Mouse (Mus musculus) liver, postnatal 0 days (tissue): ENCODE measurements around the gene Arhgef6. TPM values are rescaled to one million over a fixed set of nuclear protein-coding genes. Genes with fewer than 3 reads are reported as not detected.

Experiments
- ATAC-seq: fragments of 200-750 bp; cut with Nextera tagmentation; 2 replicates; pipeline ENCODE4 v1.8.0; 2017; ENCODE audit warnings: mild to moderate bottlenecking, moderate library complexity
- DNase-seq: peaks from one replicate; pipeline ENCODE4 v3.0.0-alpha.2; 2016
- H3K27ac ChIP-seq: fragments of 300-500 bp; sonication (generic); 2 replicates; pipeline ENCODE4 v1.5.1; 2014; ENCODE audit warnings: antibody characterized with exemption, moderate library complexity, mild to moderate bottlenecking, low read depth
- H3K27me3 ChIP-seq: fragments of 300-500 bp; sonication (generic); 2 replicates; pipeline ENCODE4 v1.6.1; 2014; ENCODE audit warnings: low read length, control low read depth, mixed read lengths; ENCODE audit not compliant: insufficient read depth
- H3K36me3 ChIP-seq: fragments of 300-500 bp; sonication (generic); replicated peaks from 2 replicates; pipeline ENCODE4 v1.6.1; 2014; ENCODE audit warnings: mild to moderate bottlenecking, control low read depth, low read length, moderate library complexity, mixed read lengths; ENCODE audit not compliant: insufficient read depth
- H3K4me1 ChIP-seq: fragments of 300-500 bp; sonication (generic); 2 replicates; pipeline ENCODE4 v1.6.1; 2014; ENCODE audit warnings: antibody characterized with exemption, mild to moderate bottlenecking, control low read depth; ENCODE audit not compliant: insufficient read depth
- H3K4me2 ChIP-seq: fragments of 300-500 bp; sonication (generic); 2 replicates; pipeline ENCODE4 v1.6.1; 2014; ENCODE audit warnings: low read depth, mild to moderate bottlenecking, low read length, moderate library complexity, mixed read lengths
- H3K4me3 ChIP-seq: fragments of 300-500 bp; sonication (generic); 2 replicates; pipeline ENCODE4 v1.5.1; 2014; ENCODE audit warnings: low read depth, low read length
- H3K9ac ChIP-seq: fragments of 300-500 bp; sonication (generic); replicated peaks from 2 replicates; pipeline ENCODE4 v1.6.1; 2014; ENCODE audit warnings: mild to moderate bottlenecking, moderate library complexity
- H3K9me3 ChIP-seq: fragments of 300-500 bp; sonication (generic); 2 replicates; pipeline ENCODE4 v1.6.1; 2016; ENCODE audit warnings: mild to moderate bottlenecking, control low read depth, low read length, mixed read lengths
- CTCF ChIP-seq: sonication (generic); IDR thresholded peaks from 2 replicates; pipeline ENCODE4 v1.5.1; 2016; ENCODE audit warnings: antibody characterized with exemption, low read depth
- EP300 ChIP-seq: IDR thresholded peaks from 2 replicates; pipeline ENCODE4 v1.6.1; 2016; ENCODE audit warnings: antibody characterized with exemption, low read depth, mild to moderate bottlenecking
- WGBS: fragments of 180-500 bp; shearing (Covaris S2); extraction: QIAGEN DNeasy Blood & Tissue Kit; methylation state at CpG from one replicate; pipeline ENCODE4 v1.1.7; 2014; ENCODE audit not compliant: insufficient replicate concordance; 5-methylcytosine and 5-hydroxymethylcytosine counted together
- polyA plus RNA-seq: library from polyadenylated mRNA; unstranded; fragments of >200 nt; fragmentation: Nextera tagmentation; extraction: Ambion mirVana; gene quantifications from 2 replicates; pipeline ENCODE4 v1.2.1, GENCODE M21; 2015

Gene Arhgef6
- polyA plus RNA-seq = 5.9 and 6.1 TPM in 2 replicates

DNA sequence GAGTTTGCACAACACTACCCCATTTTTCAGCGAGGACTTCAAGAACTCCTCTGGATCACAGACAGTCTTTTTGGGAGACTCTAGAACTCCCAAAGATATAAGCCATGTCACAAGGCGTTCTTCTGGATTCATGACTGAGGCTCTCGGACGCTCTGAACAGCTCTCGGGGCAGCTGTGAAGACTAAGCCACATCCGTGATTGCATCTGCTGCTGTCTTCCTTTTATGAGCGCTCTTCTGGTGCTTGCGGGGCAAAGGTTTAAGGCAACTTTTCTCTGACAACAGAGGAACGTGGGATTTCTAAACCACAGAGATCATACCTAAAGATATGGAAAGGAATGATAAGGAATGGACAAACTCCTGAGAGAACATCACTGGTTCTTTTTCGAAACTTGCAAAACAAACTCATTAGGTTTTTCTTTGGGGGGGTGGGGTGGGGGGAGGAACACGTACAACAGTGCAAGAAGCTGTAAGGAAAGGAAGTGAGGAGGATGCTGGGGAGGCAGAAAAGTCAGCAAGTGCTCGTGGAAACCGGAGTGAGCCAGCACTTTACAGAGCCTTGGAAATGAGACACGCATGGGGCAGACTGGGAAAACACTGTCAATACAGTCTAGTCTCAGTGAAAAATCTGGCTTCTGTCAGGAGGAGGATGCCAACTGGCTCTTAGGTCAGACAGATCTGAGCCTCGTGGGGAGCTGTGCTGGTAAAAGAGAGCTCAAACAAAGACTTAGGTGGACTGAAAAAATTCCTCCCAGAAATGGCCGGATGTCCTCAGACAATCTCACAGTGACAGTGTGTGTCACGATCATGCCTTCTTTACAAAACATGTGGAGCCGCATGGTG is at the start of gene Arhgef6:
Gene Arhgef6 (minus strand): TSS at position 359 of the 841 bp plus-strand sequence.
- Histone ChIP-seq H3K9me3 (no peaks in the 10 kb centered on the region), H3K9ac (no peak within 1 kb of the TSS), H3K36me3 (no peaks in the 10 kb centered on the region), H3K27ac (peak within 1 kb of the TSS; percentile 57; the same call in 1 of the 2 replicates), H3K4me2 (peak within 1 kb of the TSS; percentile 52), H3K4me3 (peak within 1 kb of the TSS; percentile 23), H3K4me1 (no peaks in the 10 kb centered on the region), H3K27me3 (no peaks in the 10 kb centered on the region)
- ATAC-seq (no peak), DNase-seq (peak; percentile 12)
- 32% methylated on average over 18 of the region's 18 CpGs for WGBS
- TF ChIP-seq EP300 = no peak
- TF ChIP-seq CTCF = no peak

DNA sequence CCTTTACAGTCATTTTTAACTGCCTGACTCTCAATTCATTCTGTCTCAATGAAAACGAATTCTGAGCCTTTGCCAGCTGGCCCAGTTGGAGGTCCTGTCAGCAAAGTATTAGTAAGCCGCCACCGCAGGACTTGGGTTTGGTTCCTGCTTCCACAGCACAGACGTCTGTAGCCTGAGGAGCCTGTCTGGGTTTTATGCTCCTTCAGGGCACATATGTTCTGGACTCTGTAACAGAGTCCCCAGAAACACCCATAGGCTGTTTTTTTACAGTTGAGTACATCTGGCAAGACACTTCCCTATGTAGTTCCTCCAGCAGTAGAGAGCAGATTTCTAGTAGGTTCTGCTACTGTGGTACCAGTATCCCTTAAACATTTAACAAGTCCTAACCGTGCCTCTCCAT is 42.4 kb upstream of the Arhgef6 start:
- DNase-seq (no peak), ATAC-seq (no peak)
- no peaks in the 10 kb centered on the region for H3K27me3 ChIP-seq
- no peak overlapping the region for H3K4me3 ChIP-seq
- WGBS = 69% methylated on average over 5 of the region's 5 CpGs
- H3K9ac ChIP-seq = no peak overlapping the region
- H3K27ac ChIP-seq = no peak overlapping the region
- H3K4me2 ChIP-seq = no peak overlapping the region
- TF ChIP-seq CTCF (no peak), EP300 (no peak)
- H3K36me3 ChIP-seq = peaks cover 25% of the 10 kb centered on the region
- H3K4me1 ChIP-seq = no peaks in the 10 kb centered on the region
- no peaks in the 10 kb centered on the region for H3K9me3 ChIP-seq

DNA sequence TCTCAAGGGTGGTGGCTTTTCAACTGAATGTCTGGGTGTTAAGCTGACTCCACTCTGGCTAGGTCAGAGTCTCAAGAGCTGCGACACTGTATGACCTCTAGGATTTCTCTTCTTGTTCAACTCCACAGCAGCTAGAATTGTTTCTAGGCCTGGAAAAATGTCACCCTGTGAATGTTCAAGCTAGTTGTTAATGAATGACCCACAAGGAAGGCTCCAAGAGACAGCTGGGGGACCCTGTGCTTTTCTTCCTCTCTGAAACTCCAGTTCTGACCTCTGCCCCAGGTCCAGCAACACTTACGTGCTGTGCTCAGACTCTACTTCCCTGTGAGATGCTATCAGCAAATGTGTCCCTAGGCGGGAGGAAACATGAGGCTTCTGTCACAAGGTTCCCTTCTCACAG is 40.0 kb upstream of the Arhgef6 start:
- Histone ChIP-seq H3K9ac (no peak overlapping the region), H3K36me3 (peaks cover 8% of the 10 kb centered on the region), H3K4me3 (no peak overlapping the region), H3K9me3 (no peaks in the 10 kb centered on the region), H3K27ac (no peak overlapping the region), H3K4me2 (no peak overlapping the region), H3K4me1 (no peaks in the 10 kb centered on the region; the same call in 1 of the 2 replicates), H3K27me3 (no peaks in the 10 kb centered on the region)
- TF ChIP-seq CTCF = no peak
- TF ChIP-seq EP300 = no peak
- DNase-seq (no peak), ATAC-seq (no peak)
- WGBS = 67% methylated on average over 3 of the region's 3 CpGs

DNA sequence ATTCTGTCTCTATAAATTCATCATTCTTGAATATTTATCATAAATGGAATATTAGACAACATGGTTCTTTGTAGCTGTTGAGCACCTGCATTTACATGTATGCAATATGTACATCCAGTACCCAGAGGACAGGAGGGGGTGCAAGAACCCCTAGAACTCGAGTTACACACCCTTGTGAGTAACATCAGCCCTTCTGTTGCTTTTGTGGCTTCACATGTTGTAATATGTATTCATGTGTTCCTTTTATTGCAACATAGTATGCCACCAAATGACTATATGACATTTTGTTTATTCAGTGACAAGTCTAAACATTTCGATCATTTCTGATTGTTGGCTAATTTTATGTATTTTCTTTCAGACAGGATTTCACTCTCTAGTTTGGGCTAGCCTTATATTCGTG is 38.6 kb upstream of the Arhgef6 start:
- TF ChIP-seq EP300 (no peak), CTCF (no peak)
- H3K9ac ChIP-seq = no peak overlapping the region
- no peak overlapping the region for H3K27ac ChIP-seq
- H3K4me2 ChIP-seq = no peak overlapping the region
- no peaks in the 10 kb centered on the region for H3K27me3 ChIP-seq
- DNase-seq (no peak), ATAC-seq (no peak)
- peaks cover 5% of the 10 kb centered on the region for H3K36me3 ChIP-seq
- 63% methylated on average over 3 of the region's 3 CpGs for WGBS
- peaks cover 4% of the 10 kb centered on the region; the same call in 1 of the 2 replicates for H3K4me1 ChIP-seq
- H3K4me3 ChIP-seq = no peak overlapping the region
- no peaks in the 10 kb centered on the region for H3K9me3 ChIP-seq

DNA sequence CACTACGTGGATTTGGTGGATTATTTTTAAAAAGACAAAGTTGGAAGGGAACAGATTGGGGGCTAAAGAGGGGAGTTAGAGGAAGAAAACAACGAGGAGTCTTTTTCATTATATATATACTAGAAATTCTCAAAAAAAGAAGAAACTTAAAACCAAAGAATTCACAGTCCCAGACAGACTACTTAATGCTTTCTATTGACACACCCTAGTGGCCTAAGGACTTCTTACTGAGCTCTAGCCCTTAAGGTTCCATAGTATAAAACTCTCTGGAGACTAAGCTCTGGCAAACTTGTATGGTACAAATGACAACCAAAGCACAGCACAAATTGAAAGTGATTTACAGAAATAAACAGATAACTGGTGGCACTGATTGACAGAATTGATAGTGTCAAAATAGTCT is 35.5 kb upstream of the Arhgef6 start:
- Histone ChIP-seq H3K4me1 (peaks cover 4% of the 10 kb centered on the region; the same call in 1 of the 2 replicates), H3K4me2 (no peak overlapping the region), H3K9ac (no peak overlapping the region), H3K27ac (no peak overlapping the region), H3K9me3 (no peaks in the 10 kb centered on the region), H3K27me3 (no peaks in the 10 kb centered on the region), H3K4me3 (no peak overlapping the region), H3K36me3 (peaks cover 2% of the 10 kb centered on the region)
- ATAC-seq = no peak
- DNase-seq = no peak
- WGBS = 59% methylated on average over 2 of the region's 2 CpGs
- TF ChIP-seq EP300 = no peak
- TF ChIP-seq CTCF = no peak

DNA sequence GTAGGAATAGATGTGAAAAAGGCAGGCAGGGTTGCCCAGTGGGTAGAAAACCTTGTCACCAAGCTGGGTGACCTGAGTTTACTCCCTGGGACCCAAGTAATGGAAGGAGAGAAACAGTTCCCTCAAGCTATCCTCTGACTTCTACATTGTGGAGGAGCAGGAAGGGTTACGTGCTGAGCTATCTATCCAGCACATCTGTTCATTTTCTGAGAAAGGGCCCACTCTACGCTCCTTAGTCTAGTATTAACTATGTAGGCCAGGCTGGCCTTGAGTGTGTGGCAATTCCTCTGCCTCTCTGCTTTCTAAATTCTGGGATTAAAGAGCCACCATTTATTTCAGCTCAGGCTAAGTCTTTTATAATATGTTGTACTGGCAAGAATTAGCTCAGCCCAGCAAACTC is 35.0 kb upstream of the Arhgef6 start:
- Histone ChIP-seq H3K27ac (peak overlapping the region; percentile 57), H3K9me3 (no peaks in the 10 kb centered on the region), H3K4me1 (peaks cover 4% of the 10 kb centered on the region; the same call in 1 of the 2 replicates), H3K4me2 (no peak overlapping the region), H3K27me3 (no peaks in the 10 kb centered on the region), H3K4me3 (no peak overlapping the region), H3K36me3 (peaks cover 2% of the 10 kb centered on the region), H3K9ac (no peak overlapping the region)
- ATAC-seq (peak; percentile 91), DNase-seq (no peak)
- no peak for TF ChIP-seq CTCF
- peak; percentile 41; the same call in 1 of the 2 replicates for TF ChIP-seq EP300
- 37% methylated on average over 2 of the region's 2 CpGs for WGBS
